Mouse (Mus musculus): ENCODE data around the gene Cxxc4. TPM values are rescaled to one million over a fixed set of nuclear protein-coding genes. Genes with fewer than 3 reads are reported as not detected.

Cxxc4 gene
- 26.5 and 28.0 TPM in 2 replicates for polyA plus RNA-seq (2012; rRNA removed)

DNA sequence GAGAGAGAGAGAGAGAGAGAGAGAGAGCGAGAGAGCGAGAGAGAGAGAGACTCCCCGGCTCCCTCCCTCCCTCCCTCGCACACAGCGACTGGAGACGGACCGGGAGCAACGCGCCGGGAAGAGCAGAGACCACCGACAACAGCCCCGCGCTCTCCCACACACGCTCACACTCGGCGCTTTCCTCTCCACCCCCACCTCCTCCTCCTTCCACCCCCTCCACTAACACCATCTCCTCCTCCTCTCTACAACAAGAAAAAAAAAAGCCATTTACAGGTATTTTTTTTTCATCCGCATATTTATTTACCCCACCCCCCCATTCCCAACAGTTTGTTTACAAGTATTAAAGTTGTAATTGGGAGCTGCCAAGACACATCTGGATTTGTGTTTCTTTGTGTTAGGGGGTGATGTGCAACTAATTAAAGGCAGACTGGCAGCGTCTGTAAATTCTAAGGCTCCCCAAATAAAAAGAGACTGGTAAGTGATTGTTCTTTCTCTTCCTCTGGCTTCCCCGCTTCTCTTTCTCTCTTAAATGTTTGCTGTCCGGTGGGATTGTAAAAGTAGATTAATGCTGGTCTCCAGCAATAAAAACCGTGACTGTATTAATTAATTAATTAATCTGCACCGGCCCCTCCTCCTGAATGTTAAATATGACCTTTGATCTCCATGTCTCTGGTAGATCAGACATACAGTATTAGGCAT is at the start of gene Cxxc4:
TSS of gene Cxxc4 (plus strand) at position 71 of the 699 bp plus-strand sequence.

